Mouse (Mus musculus) adrenal gland, postnatal 10 days (tissue): ENCODE results near the gene Fbxo27. TPM values are rescaled to one million over a fixed set of nuclear protein-coding genes. Genes with fewer than 3 reads are reported as not detected.

Experiments used
- DNase-seq: peaks from one replicate; pipeline ENCODE4 v3.0.0; 2021; ENCODE audit warnings: mixed read lengths
- total RNA-seq, 2 experiments: library from RNA; stranded (reverse); gene quantifications; 2 replicates each; pipeline ENCODE4 v1.2.3; 2021

Fbxo27 gene
- total RNA-seq, 2 experiments from 2014 or later: 1.0 to 2.0 TPM

DNA sequence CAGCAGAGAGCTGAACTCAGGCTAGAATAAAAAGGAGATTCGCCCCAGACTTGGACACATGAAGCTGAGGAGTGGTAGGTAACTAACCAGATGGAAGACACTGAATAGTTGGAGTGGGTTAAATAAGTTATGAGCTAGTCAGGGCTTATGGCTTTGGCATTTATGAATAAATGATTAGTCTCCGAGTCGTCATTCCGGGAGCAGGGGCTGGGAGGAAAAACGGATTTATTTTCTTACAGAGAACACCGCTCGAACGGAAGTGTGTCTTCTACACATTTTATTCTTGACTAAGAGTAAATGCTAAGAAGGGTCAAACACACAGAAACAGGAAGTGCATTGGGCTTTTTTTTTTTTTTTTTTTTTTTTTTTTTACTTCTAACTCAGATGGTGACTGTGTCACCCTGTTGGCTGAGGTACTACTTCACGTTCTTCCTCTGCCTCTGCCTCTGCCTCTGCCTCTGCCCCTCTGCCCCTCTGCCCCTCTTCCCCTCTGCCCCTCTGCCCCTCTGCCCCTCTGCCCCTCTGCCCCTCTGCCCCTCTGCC lies 10.0 kb downstream of the Fbxo27 start:
- no peak for DNase-seq

DNA sequence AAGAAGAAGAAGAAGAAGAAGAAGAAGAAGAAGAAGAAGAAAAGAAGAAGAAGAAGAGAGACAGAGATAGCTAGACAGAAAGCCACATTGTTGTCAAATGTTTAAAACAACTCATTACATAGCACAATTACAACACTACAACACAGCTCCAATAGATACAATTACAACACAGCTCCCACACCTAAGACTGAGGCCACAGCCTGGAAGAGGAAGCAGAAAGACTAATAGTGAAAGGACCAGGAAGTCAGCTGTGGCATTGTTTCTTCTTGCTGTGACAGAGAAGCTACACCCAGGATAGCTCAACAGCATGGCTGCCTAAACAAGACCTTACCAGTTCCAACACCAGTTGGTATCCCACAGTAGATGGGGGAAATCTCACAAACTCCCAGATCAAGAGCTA lies 16.8 kb downstream of the Fbxo27 start:
- no peak for DNase-seq

DNA sequence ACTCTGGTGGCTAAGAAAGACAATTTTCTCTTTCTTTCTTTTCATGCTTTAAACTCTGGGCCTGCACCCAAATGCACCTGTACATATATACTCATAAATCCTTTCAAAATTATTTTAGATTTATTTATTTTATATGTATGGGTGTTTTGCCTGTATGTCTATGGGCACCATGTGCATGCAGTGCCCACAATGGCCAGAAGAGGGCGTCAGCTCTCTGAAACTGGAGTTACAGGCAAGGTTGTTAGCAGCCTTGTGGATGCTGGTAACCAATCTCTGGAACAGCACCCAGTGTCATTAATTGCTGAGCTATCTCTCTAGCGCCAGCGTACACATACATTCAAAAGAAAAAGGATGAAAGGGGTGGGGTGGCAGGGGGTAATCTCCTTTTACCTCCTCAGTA lies 18.3 kb downstream of the Fbxo27 start:
- no peak for DNase-seq

DNA sequence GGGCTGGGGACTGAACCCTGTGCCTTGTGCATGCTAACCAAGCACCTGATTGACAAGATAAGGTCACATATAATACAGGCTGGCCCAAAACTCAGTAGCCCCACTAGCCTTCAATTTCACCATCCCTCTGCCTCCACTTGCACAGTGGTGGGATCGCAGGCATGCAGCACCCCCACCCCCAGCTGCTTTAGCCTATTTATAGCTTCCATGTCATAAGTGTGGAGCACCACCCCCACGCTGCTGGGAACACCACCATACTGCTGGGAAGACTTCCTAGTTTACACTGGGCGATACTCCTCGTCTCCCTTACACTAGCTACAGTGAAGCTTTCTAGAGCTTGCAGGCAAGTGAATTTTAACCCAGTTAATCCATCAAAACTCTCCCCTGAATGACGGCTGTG lies 22.0 kb downstream of the Fbxo27 start:
- DNase-seq: no peak

DNA sequence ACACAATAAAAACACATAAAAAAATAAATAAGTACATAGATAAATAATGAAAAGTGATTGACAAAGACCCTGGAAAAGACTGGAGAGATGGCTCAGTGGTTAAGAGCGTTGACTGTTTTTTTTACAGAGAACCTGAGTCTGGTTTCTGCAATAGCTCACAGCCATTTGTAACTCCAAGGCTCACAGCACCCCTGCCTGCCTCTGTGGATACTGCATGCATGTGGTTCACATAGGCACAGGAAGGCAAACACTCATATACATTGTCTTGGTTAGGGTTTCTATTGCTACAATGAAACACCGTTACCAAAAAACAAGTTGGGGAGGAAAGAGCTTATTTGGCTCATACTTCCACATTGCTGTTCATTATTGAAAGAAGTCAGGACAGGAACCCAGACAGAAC lies 22.9 kb downstream of the Fbxo27 start:
- no peak for DNase-seq

DNA sequence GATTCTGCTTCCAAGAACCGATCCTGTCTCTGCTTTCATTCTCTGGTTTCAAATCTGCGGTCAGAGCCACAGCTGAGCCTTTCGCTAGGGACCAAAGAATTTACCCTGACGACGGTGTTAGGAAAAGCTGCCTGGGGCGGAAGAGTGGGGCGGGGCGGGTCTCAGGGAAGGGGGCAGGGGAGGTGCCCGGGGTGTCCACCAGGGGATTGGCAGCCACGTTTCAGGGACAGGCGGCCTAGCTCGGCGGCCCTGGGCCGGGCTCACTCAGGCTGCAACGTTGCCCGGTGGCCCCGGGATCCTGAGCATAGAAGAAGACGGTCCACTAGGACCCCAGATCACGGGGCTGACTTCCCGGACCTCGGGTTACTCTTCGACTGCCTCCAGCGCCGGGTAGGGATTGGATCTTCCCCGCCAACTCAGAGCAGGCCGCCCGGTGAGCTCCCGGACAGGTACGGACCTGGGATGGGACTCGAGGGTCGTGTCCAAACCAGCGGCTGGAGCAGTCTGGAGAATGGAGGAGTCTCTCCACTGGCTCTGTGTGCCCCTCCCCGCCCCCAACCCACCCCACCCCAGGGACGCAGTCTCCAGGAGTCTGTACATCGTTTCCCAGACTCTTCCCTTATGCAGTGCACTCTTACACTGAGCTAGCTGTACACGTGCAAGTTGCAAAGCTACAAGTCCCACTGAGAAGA lies 24.1 kb downstream of the Fbxo27 start, which contains the start of gene Fbxo17:
Fbxo17 (plus strand) TSS at position 215 of the 692 bp plus-strand sequence.
- peak; percentile 79 for DNase-seq

DNA sequence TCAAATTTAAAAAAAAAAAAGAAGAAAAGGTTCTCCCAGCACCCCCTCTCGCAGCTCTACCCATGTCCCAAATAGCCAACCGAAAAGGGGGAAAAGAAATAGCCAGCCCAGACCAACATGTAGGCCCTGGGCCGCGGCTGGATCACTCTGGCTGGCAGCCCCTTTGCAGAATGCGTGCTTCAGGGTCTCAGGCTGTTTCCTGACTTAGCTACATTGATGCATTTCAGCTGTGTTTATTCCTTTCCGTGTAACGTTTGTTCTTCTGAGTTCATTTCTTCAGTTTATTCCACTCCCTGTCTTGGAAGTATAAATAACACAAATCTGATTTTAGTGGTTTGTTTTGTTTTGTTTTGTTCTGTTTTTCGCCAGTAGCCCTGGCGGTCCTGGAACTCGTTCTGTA lies 25.1 kb downstream of the Fbxo27 start:
- no peak for DNase-seq

DNA sequence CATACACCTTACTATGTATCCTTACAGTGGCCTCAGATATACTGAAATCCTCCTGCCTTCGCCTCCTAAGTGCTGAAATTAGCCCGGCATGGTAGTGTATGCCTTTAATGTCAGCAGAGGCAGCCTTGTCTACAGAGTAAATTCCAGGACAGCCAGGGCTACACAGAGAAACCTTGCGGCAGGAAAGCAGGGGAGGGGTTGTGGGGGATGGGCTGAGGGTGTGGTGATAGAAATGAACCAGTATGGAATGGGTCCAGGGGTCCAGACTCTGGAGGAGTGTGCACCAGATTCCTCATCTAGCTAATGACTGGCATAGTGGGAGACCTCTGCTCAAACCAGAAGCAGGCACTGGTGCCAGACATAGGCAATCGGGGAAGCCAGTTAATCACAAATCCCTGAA lies 26.5 kb downstream of the Fbxo27 start:
- DNase-seq: no peak

DNA sequence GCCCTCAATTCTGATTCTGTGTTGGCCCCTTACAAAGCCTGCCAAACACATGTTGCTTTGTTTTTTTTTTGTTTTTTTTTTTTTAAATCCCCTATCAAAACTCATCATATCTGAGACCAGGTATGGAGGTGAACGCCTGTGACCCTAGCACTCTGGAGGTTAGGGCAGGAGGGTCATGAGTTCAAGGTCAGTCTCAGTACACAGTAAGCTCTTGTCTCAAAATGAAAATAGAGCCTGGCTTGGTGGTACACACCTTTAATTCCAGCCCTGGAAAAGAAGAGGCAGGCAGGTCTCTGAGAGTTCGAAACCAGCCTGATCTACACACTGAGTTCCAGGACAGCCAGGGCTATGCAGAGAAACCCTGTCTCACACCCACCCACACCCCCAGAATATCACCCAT lies 27.0 kb downstream of the Fbxo27 start:
- DNase-seq: no peak

DNA sequence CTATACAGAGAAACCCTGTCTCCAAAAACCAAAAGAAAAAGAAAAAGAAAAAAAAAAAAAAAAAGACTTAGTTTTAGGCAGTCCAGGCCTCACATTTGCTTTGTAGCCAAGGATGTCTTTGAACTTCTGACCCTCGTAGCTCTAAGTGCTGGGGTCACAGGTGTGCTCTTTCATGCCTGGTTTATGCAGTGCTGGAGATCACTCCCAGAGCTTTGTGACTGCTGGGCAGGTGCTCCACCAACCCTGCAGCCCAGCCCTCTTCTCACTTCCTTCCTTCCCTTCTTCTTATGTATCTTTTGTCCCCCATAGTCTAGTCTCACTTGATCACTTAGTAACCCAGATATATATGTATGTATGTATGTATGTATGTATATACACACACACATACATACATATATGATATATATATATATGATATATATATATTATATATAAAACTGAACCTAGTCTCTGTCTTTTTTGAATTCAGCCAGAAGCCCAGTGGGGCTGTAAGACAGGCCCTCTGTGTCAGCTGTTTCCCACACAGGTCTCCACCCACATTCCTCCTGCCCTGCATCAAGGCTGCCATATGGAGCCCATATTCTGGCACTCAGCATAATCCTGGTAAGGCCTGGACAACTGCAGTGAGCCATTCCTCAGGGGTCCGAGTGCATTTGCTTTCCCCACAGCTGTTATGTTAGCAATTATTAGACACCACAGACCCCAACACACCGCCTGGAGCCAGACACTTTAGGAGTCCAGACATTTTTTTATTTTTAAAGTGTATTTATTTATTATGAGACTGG lies 28.3 kb downstream of the Fbxo27 start:
- no peak for DNase-seq

DNA sequence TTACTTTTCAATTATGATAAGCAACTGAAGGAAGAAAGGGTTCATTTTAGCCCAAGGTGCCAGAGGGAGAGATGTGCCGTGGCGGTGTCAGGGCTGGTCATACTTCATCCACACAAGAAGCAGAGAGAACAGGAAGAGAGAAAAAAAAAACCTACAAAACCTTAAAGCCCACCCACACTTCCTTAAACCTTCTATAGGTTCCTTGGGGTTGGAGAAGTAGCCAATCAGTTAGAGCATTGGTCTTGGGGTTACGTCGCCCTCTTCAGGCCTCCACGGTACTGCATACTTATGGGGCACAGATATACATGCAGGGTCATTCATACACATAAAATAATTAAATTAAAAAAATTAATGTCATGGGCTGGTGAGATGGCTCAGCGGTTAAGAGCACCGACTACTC lies 29.4 kb downstream of the Fbxo27 start:
- no peak for DNase-seq

DNA sequence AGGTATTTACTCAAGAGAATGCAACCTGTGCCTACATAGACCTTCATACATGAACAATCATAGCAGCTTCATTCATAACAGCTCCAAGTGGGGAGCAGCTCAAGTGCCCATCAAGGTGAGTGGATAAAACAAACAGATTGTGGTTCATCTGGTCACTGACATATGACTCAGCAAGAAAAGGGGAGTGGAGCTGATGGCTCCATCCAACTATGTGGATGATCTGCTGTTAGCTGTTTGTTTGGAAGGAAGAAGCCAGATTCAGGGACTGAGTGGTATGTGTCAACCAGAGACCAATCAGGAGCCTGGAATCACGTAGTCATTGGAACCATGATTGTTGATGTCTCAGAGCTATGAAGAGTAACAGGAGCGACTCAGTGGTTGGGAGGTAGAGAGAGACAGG lies 32.0 kb downstream of the Fbxo27 start:
- no peak for DNase-seq

DNA sequence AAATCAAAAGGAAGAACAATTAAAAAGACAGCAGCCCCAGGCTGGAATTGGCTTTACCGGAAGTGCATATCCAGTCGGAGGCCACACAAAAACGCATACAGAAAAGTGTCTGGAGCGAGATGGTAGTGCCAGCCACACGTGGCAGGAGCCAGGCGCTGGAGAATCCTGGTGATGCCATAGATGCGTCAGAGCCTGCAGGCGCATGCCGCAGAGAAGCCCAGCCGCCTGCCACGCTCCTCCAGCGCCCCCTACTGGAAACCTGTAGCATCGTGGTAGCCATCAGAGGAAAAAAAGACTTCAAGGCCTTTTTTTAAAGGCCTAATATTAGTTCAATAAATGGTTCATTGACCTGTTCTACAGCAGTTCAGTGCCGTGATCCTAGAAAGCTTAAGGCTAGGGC lies 34.0 kb downstream of the Fbxo27 start:
- peak; percentile 91 for DNase-seq

DNA sequence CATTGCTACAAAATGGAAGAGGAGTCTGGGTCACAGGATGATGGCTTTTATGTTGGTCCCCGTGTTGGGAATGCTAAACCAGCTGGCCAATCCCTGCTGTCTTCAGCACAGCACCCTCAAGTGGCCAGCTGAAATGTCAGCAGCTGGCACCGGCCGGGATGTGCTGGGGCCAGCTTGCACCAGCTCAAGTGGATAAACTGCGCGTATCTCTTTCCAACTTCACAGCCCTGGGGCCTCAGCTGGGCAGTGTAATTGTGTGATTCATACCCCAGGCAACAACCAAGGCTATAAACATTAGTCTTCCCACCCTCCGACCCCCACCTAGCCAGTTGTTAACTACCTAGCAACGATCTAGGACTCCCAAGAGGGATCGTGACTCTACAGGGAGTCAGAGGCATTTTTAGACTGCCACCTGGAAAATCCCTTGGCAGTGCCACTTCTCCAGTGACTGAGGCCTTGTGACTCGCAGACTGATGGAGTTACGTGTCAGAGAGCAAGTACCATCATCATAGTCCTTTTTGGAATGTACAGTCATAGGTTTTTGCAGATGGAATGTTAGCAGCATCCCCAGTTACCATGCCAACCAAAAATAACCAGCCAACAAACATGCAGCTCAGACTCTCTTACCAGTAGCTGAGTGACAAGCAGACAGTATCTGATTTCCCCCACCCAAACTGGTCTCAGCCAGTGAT lies 35.1 kb downstream of the Fbxo27 start:
- peak; percentile 44 for DNase-seq

DNA sequence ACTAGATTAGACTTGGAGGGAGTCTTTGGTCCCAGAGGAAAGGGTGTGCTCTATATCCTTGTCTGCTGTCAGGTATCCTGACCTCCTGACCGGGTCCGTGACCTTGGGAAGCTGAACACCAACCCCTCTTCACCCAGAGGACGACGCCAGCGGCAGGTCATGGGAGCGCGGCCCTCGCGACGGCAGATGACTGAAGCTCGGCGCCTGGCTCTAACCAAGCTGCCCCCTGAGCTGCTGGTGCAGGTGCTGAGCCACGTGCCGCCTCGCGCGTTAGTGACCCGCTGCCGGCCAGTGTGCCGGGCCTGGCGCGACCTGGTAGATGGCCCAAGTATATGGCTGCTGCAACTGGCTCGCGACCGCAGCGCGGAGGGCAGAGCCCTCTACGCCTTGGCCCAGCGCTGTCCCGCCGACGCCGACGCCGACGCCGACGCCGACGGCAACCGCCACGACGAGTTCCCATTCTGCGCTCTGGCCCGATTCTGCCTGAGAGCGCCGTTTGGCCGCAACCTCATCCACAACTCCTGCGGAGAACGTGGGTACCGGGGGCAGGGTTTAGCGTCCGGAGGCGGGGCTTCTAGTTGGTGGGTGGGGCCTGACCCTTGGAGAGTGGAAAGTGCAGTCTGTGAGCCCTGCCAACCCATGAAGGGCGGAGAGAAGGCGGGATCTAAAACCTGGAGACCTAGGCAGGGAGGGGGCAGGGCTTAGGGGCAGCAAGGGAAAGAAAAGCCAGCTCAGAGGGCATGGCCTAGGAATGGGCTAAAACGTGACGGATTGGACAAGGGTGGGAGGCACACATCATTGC lies 39.9 kb downstream of the Fbxo27 start:
- peak; percentile 90 for DNase-seq

DNA sequence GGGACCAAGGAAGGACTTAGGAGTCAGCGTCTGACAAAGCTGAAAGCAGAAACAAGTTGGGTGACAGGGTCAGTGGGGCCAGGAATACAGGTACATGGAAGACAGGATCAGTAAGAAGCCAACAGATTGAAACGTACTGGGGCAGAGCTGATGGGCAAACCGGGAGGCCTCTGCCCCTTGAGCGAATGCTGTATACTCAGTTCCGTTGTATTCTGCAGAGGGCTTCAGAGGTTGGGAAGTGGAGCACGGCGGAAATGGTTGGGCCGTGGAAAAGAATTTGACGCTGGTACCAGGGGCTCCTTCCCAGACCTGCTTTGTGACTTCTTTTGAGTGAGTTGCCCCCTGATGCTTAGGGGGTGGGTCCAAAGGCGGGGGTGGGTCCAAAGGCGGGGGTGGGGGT lies 40.6 kb downstream of the Fbxo27 start:
- no peak for DNase-seq

DNA sequence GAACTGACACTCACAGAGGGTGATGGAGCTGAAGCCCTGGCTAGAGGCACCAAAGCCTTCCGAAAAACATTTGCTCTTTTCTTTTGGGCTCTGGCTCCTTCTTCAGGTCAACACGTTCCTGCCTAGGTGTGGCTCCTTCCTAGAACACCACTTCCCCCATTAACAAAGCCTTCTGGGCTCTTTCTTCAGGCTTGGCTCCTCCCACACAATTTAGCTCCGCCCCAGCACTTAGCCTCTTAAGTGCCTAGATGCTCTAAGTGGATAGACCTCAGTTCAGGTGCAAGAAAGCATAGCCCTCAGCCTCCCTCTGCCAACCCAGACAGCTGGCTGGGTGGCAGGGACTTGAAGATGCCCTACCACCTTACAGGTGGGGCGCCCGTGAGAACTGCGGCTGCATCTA lies 43.1 kb downstream of the Fbxo27 start:
- DNase-seq: no peak

DNA sequence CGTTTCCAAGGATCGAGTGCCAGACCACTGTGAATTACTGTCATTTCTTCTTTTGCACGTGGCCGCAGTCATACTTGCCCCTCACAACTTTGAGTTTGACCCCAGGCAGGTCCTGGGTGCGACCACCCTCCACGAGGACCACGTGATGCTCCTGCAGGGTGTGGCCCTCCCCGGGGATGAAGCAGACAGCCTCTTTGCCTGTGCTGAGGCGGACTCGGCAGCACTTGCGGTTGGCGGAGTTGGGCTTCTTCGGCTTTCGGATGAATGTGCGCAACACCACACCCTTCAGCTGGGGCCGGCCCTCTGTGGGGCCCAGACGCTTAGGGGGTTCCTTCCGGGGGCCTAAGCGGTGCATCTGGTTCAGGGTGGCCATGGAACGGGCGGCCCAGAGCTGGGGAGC lies 47.2 kb downstream of the Fbxo27 start:
- no peak for DNase-seq

DNA sequence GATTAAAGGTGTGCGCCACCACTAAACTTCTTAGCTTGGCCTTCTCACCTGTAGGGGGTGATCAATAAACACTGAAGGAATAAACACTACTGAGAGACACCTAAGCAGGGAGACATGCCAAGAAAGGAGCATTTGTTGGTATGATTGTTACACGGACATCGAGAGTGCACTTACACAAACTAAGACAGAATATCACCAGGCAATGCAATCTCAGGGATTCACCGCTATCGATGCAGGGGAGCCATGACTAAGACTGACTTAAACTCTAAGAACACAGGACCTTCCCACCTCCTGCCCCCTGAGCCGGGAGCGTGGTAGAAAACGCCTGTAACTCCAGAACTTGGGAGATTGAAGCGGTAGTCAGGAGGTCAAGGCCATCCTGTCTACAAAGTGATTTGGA lies 48.3 kb downstream of the Fbxo27 start:
- no peak for DNase-seq

DNA sequence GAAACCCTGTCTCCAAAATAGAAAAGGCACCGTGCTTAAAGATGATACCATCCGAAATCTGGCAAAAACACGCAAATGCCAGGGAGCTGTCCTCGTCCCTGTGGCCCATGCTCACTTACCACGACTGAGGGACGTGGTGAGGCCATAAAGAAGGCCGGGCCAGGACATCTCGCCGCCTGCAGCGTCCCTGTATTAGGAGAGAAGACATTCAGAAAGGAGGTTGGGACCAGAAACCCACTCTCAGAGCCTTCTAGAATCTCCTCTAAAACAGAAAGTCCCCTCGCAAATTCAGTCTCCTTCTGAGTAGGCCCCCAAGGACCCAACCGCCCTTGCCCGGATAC lies 48.7 kb downstream of the Fbxo27 start:
- no peak for DNase-seq

DNA sequence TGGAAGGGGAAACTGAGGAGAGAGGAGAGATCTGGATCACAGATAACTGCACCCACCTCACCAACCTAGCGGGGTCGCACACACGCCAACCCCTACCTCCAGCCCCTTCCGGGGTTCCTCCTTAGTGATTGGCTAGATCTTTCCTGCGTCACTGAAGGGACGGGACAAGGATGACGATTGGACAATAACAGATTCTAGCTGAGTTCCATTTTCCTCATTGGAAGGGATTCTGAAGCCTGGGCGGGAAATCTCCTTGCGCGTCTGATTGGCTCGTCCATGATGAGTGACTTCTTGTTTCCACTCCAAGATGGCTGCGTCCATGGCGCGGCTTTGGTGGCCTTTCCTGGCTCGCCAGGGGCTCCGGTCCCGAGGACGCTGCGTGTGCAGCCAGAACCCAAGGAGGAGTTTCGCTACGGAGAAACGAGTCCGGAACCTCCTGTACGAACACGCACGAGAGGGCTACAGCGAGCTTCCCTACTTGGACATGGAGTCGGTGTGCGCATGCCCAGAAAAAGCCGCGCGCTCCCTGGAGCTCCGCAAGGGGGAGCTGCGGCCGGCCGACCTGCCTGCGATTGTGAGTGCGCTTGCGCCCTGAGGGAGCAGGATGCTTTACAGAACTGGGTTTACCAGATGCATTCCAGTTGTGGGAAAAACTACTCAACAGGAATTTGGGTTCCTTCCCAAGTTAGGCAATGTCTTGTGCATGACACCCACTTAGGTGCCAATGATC lies 49.2 kb downstream of the Fbxo27 start, which contains the start of the genes Mrps12 and Sars2:
Mrps12 (minus strand) TSS at position 112 of the 730 bp plus-strand sequence.
Sars2 (plus strand) TSS at position 284 of the 730 bp plus-strand sequence.
- peak; percentile 95 for DNase-seq
